In the genomic region with DNA sequence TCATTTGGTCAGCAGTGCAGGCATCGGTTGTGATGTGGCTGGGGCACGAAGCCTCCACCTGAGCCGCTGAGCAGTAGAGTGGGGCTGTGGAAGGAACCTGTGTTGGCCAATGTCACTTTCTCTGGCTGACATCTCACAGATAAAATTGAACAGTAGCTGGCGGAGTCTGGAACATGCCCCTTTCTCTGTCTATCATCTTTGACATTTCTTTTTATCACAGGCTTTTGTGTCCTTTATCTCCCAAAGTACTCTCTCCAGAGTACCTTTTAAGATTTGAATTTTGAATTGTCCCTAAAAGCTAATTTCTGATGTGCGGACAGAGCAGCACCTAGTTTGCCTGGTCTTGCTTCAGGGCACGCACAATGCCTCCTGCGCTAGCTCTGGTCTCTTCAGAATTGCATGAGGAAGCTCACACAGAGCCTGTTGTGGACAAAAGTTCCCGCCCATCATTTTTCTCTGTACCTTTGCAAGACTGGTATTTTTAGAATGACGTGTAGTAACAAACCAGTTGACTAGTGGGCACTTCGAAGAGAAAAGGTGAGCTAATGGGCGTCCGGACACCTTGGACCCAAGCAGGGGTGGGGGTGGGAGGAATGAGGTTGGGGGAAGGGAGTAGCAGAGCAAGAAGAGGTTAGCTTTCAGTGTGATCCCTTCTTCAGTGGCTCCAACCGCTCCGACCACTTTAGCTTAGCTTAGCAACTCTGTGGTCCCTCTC, we compare ENCODE assay signal across 13 mouse cellular contexts. TPM values are rescaled to one million over a fixed set of nuclear protein-coding genes. Genes with fewer than 3 reads are reported as not detected.
A peak's percentile ranks its signal among the peaks of the same experiment; 100 is the strongest.
DNase-seq lines count a peak whose midpoint lies in the region; ATAC-seq and TF ChIP-seq lines count a peak whose summit lies in the region.
"Had no signal": no experiment of that assay in that cellular context is flagged by ENCODE, and none has a peak within 500 bp of the region (broad histone marks: within the 10 kb centered on the region; RNA-seq: fewer than 3 reads in every experiment).

No protein-coding gene starts in this region.

- no peak overlapping the region for H3K4me3 ChIP-seq in heart, adult 2 months
- no peak overlapping the region for H3K4me3 ChIP-seq in midbrain, embryonic 11.5 days (ENCODE audit: low read depth, low read length)
- H3K4me3 ChIP-seq in midbrain, embryonic 13.5 days (replicated peaks) = no peak overlapping the region
- peak overlapping the region; percentile 44 for H3K4me3 ChIP-seq in liver, embryonic 13.5 days (replicated peaks)
- no peak overlapping the region for H3K4me3 ChIP-seq in stomach, postnatal 0 days (ENCODE audit: low read depth, low read length)
- H3K4me3 ChIP-seq: embryonic facial prominence, embryonic 10.5 days; forebrain, embryonic 13.5 days had no signal

- no peaks in the 10 kb centered on the region; the same call in 1 of the 2 replicates for H3K36me3 ChIP-seq in heart, adult 2 months (ENCODE audit: control insufficient read depth, insufficient read depth, low read length)
- no peaks in the 10 kb centered on the region for H3K36me3 ChIP-seq in midbrain, embryonic 11.5 days (ENCODE audit: control insufficient read depth, insufficient read depth, low read length)
- no peaks in the 10 kb centered on the region for H3K36me3 ChIP-seq in midbrain, embryonic 13.5 days
- peaks cover 31% of the 10 kb centered on the region for H3K36me3 ChIP-seq in liver, embryonic 13.5 days
- no peaks in the 10 kb centered on the region for H3K36me3 ChIP-seq in stomach, postnatal 0 days (ENCODE audit: control insufficient read depth, insufficient read depth, low read length)
- H3K36me3 ChIP-seq: embryonic facial prominence, embryonic 10.5 days had no signal

- no peak overlapping the region for H3K4me2 ChIP-seq in midbrain, embryonic 11.5 days
- no peak overlapping the region for H3K4me2 ChIP-seq in midbrain, embryonic 13.5 days (replicated peaks)
- peak overlapping the region; percentile 76 for H3K4me2 ChIP-seq in liver, embryonic 13.5 days
- no peak overlapping the region for H3K4me2 ChIP-seq in stomach, postnatal 0 days (replicated peaks; ENCODE audit: low read depth)
- H3K4me2 ChIP-seq: forebrain, embryonic 13.5 days had no signal

- no peaks in the 10 kb centered on the region for H3K27me3 ChIP-seq in heart, adult 2 months (ENCODE audit: control insufficient read depth, insufficient read depth, low read length)
- no peaks in the 10 kb centered on the region for H3K27me3 ChIP-seq in midbrain, embryonic 11.5 days (ENCODE audit: control insufficient read depth, insufficient read depth, low read length)
- no peaks in the 10 kb centered on the region for H3K27me3 ChIP-seq in midbrain, embryonic 13.5 days
- H3K27me3 ChIP-seq in liver, embryonic 13.5 days = no peaks in the 10 kb centered on the region
- H3K27me3 ChIP-seq in stomach, postnatal 0 days (ENCODE audit: control insufficient read depth, insufficient read depth, low read length) = no peaks in the 10 kb centered on the region
- H3K27me3 ChIP-seq: forebrain, embryonic 13.5 days had no signal

- H3K9me3 ChIP-seq in midbrain, embryonic 11.5 days (ENCODE audit: control insufficient read depth, low read length) = no peaks in the 10 kb centered on the region
- H3K9me3 ChIP-seq in midbrain, embryonic 13.5 days = no peaks in the 10 kb centered on the region
- H3K9me3 ChIP-seq in liver, embryonic 13.5 days (replicated peaks) = no peaks in the 10 kb centered on the region
- no peaks in the 10 kb centered on the region for H3K9me3 ChIP-seq in stomach, postnatal 0 days (ENCODE audit: control insufficient read depth, low read length)
- H3K9me3 ChIP-seq: embryonic facial prominence, embryonic 10.5 days; forebrain, embryonic 13.5 days had no signal

- peak overlapping the region; percentile 52; the same call in 1 of the 2 replicates for H3K27ac ChIP-seq in heart, adult 2 months
- no peak overlapping the region for H3K27ac ChIP-seq in midbrain, embryonic 11.5 days (ENCODE audit: low read depth, low read length)
- no peak overlapping the region for H3K27ac ChIP-seq in midbrain, embryonic 13.5 days
- peak overlapping the region; percentile 99 for H3K27ac ChIP-seq in liver, embryonic 13.5 days
- H3K27ac ChIP-seq in stomach, postnatal 0 days (replicated peaks) = 0 out of 2 replicates have a peak overlapping the region, but pooled peaks have one; percentile 9
- H3K27ac ChIP-seq: embryonic facial prominence, embryonic 10.5 days; forebrain, embryonic 13.5 days had no signal

- intact Hi-C loops in heart, adult 2 months (cut with DNase I) = no loop called here
- intact Hi-C loops in heart, postnatal 36 days (cut with DNase I) = no loop called here

- no peak for DNase-seq in heart, adult 2 months
- no peak for DNase-seq in heart, postnatal 36 days
- peak; percentile 47 for DNase-seq in midbrain, embryonic 11.5 days (ENCODE audit: low spot score, missing footprints)
- DNase-seq in liver, embryonic 13.5 days = no peak
- no peak for DNase-seq in stomach, postnatal 0 days (ENCODE audit: low spot score)
- no peak for DNase-seq in yolk sac, embryonic 10.5 days (ENCODE audit: low spot score)
- no peak for DNase-seq in right cerebral cortex, postnatal 36 days (ENCODE audit: low spot score in 2 of 2)
- DNase-seq: adrenal gland, postnatal 14 days; cerebellum, adult 18-20 months; gastrocnemius, postnatal 25 days had no signal

- TF ChIP-seq POLR2A in heart, adult 2 months (IDR thresholded peaks at IDR 0.05; ENCODE audit: insufficient read depth, low read depth, low read length) = no peak

- H3K9ac ChIP-seq in heart, adult 2 months (ENCODE audit: low read depth, low read length) = no peak overlapping the region
- H3K9ac ChIP-seq in midbrain, embryonic 11.5 days (ENCODE audit: low read length) = no peak overlapping the region
- no peak overlapping the region for H3K9ac ChIP-seq in midbrain, embryonic 13.5 days (replicated peaks)
- H3K9ac ChIP-seq in liver, embryonic 13.5 days = peak overlapping the region; percentile 71
- no peak overlapping the region for H3K9ac ChIP-seq in stomach, postnatal 0 days (ENCODE audit: low read length)
- H3K9ac ChIP-seq: forebrain, embryonic 13.5 days had no signal

- TF ChIP-seq CTCF in heart, adult 2 months (IDR thresholded peaks at IDR 0.05) = no peak
- no peak for TF ChIP-seq CTCF in stomach, postnatal 0 days (IDR thresholded peaks at IDR 0.05; ENCODE audit: low read depth)

- H3K79me2 ChIP-seq in heart, adult 2 months (replicated peaks; ENCODE audit: control insufficient read depth, insufficient read depth, low read length) = no peaks in the 10 kb centered on the region

- no peak for TF ChIP-seq EP300 in heart, adult 2 months (IDR thresholded peaks at IDR 0.05; ENCODE audit: insufficient read depth, low read depth, low read length)
- no peak for TF ChIP-seq EP300 in stomach, postnatal 0 days (optimal IDR thresholded peaks at IDR 0.05)

- no peak for ATAC-seq in midbrain, embryonic 11.5 days (ENCODE audit: low FRiP score)
- no peak for ATAC-seq in midbrain, embryonic 13.5 days
- ATAC-seq in liver, embryonic 13.5 days (ENCODE audit: low read depth) = peak; percentile 18
- no peak for ATAC-seq in stomach, postnatal 0 days (ENCODE audit: low FRiP score, low TSS enrichment)
- ATAC-seq: forebrain, embryonic 13.5 days had no signal

- WGBS in heart, adult 2 months = 74% methylated on average over 14 of the region's 14 CpGs
- WGBS in midbrain, embryonic 11.5 days = 86% methylated on average over 14 of the region's 14 CpGs
- WGBS in midbrain, embryonic 13.5 days = 88% methylated on average over 14 of the region's 14 CpGs
- WGBS in liver, embryonic 13.5 days (ENCODE audit: insufficient replicate concordance) = 15% methylated on average over 14 of the region's 14 CpGs
- 70% methylated on average over 14 of the region's 14 CpGs for WGBS in stomach, postnatal 0 days

- H3K4me1 ChIP-seq in heart, adult 2 months (ENCODE audit: control insufficient read depth, insufficient read depth, low read length) = peaks cover 10% of the 10 kb centered on the region
- no peaks in the 10 kb centered on the region for H3K4me1 ChIP-seq in midbrain, embryonic 11.5 days (ENCODE audit: control insufficient read depth, insufficient read depth, low read length)
- no peaks in the 10 kb centered on the region for H3K4me1 ChIP-seq in midbrain, embryonic 13.5 days (replicated peaks)
- peaks cover 76% of the 10 kb centered on the region for H3K4me1 ChIP-seq in liver, embryonic 13.5 days (replicated peaks)
- no peaks in the 10 kb centered on the region for H3K4me1 ChIP-seq in stomach, postnatal 0 days (replicated peaks; ENCODE audit: control insufficient read depth, insufficient read depth)
- H3K4me1 ChIP-seq: embryonic facial prominence, embryonic 10.5 days; forebrain, embryonic 13.5 days had no signal

RNA-seq across cellular contexts. Expression of a gene that starts 13.1 kb away (rescaled TPM):
- total RNA-seq in heart, adult 2 months (2021) = 1 to 10 TPM; 5.0 to 6.9 TPM
- 4.0 and 5.2 TPM in 2 replicates for polyA plus RNA-seq in heart, adult 2 months (2012; rRNA removed)
- 1 to 10 TPM; 4.5 to 5.1 TPM for total RNA-seq in heart, postnatal 36 days (2021)
- 3.2 and 3.4 TPM in 2 replicates for polyA plus RNA-seq in midbrain, embryonic 11.5 days (2014; fragmentation: Nextera tagmentation; extraction: Ambion mirVana)
- polyA plus RNA-seq in midbrain, embryonic 13.5 days (2015; fragmentation: Nextera tagmentation; extraction: Ambion mirVana) = 0.67 and 1.2 TPM in 2 replicates
- 14.0 and 20.3 TPM in 2 replicates for polyA plus RNA-seq in liver, embryonic 13.5 days (2015; fragmentation: Nextera tagmentation; extraction: Ambion mirVana)
- polyA plus RNA-seq in stomach, postnatal 0 days (2015; fragmentation: Nextera tagmentation; extraction: Ambion mirVana) = 24.0 and 26.8 TPM in 2 replicates

RNA-seq across cellular contexts. Expression of a gene that starts 50.0 kb away (rescaled TPM):
- 100 to 1,000 TPM in 1 of 2 experiments, 10 to 100 TPM in 1; 88.9 to 107 TPM for total RNA-seq in heart, adult 2 months (2021)
- 48.7 and 77.2 TPM in 2 replicates for polyA plus RNA-seq in heart, adult 2 months (2012; rRNA removed)
- total RNA-seq in heart, postnatal 36 days (2021) = 10 to 100 TPM; 91.1 to 93.8 TPM
- polyA plus RNA-seq in midbrain, embryonic 11.5 days (2014; fragmentation: Nextera tagmentation; extraction: Ambion mirVana) = 98.7 and 106 TPM in 2 replicates
- polyA plus RNA-seq in midbrain, embryonic 13.5 days (2015; fragmentation: Nextera tagmentation; extraction: Ambion mirVana) = 120 and 122 TPM in 2 replicates
- polyA plus RNA-seq in liver, embryonic 13.5 days (2015; fragmentation: Nextera tagmentation; extraction: Ambion mirVana) = 65.6 and 78.3 TPM in 2 replicates
- 104 and 106 TPM in 2 replicates for polyA plus RNA-seq in stomach, postnatal 0 days (2015; fragmentation: Nextera tagmentation; extraction: Ambion mirVana)

Comparison
In these comparisons a context has a peak if more than half of its experiments do, and no peak if none do; other contexts are left out.
1. H3K27ac ChIP-seq: peak in heart, adult 2 months (single experiment), liver, embryonic 13.5 days (single experiment) and stomach, postnatal 0 days (single experiment); none in midbrain, embryonic 11.5 days (single experiment) and midbrain, embryonic 13.5 days (single experiment).